Mouse (Mus musculus) embryonic stem cell, embryonic (primary cell): ENCODE data around the gene Gm48551.

Source experiments
- CTCF ChIA-PET, 4 experiments: fragments of 300-600 bp in 2 of 4; fragments of 350-600 bp in 2 of 4; sonication (Branson Sonifier 250); formaldehyde crosslinking; loops; one replicate each; lab custom pipeline; 2022; ENCODE audit warnings: inconsistent platforms in 2 of 4; lab: Charles Lee
- POLR2A ChIA-PET, 4 experiments: fragments of 300-600 bp in 2 of 4; fragments of 350-600 bp in 2 of 4; sonication (Branson Sonifier 250); formaldehyde crosslinking; loops; one replicate each; lab custom pipeline; 2022; ENCODE audit warnings: antibody characterized with exemption in 4 of 4, inconsistent platforms in 1 of 4; lab: Charles Lee

The Gm48551 gene

DNA sequence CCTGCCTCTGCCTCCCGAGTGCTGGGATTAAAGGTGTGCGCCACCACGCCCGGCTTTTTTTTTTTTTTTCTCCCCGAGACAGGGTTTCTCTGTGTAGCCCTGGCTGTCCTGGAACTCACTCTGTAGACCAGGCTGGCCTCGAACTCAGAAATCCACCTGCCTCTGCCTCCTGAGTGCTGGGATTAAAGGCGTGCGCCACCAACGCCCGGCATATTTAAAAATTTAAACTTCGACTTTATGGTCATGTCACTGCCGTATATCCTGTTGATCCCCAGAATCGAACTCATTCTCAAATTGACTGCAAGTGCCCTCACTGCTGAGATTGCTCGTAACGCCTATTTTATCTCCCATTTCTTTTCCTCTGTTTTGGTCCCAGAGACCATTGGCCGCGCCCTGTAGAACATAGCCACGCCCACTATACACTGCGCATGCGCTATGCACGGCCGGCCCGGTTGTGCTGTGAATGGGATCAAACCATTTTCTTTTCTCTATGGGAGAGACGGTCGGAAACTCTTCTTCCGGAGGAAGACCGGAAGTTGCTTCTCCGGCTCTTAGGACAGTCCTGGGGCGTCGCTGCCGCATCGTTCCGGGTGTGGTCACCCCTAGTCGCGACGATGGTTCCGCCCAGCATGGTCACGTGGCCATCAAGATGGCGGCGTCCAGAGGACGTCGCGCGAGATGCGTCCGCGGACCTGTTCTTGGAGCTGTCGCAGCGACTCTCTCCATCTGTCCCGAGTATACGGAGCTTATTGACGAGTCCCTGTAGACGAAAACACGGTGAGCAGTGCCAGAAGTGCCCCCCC is at the start of gene Gm48551, which contains the start of gene Dohh:
Gene Gm48551 (plus strand): TSS at position 665 of the 803 bp plus-strand sequence.
Gene Dohh (plus strand): TSS at position 627 of the 803 bp plus-strand sequence.
- ChIA-PET POLR2A (interaction anchor here (0.6 to 3.4 kb wide), 57 partner anchors 9 to 942 kb away, joined by 3 to 21 read pairs (median 3); partner anchors contain the start of genes 4930404N11Rik (in 3 of the 4), Cactin (in 3 of the 4), Eef2 (in 2 of the 4) and Pip5k1c (in 2 of the 4)), CTCF (interaction anchor here (0.6 to 1.7 kb wide), 14 partner anchors 9 to 168 kb away, joined by 3 to 8 read pairs (median 4); partner anchors contain the start of genes Smim24 (in 2 of the 4) and Tjp3 (in 1 of the 4))

DNA sequence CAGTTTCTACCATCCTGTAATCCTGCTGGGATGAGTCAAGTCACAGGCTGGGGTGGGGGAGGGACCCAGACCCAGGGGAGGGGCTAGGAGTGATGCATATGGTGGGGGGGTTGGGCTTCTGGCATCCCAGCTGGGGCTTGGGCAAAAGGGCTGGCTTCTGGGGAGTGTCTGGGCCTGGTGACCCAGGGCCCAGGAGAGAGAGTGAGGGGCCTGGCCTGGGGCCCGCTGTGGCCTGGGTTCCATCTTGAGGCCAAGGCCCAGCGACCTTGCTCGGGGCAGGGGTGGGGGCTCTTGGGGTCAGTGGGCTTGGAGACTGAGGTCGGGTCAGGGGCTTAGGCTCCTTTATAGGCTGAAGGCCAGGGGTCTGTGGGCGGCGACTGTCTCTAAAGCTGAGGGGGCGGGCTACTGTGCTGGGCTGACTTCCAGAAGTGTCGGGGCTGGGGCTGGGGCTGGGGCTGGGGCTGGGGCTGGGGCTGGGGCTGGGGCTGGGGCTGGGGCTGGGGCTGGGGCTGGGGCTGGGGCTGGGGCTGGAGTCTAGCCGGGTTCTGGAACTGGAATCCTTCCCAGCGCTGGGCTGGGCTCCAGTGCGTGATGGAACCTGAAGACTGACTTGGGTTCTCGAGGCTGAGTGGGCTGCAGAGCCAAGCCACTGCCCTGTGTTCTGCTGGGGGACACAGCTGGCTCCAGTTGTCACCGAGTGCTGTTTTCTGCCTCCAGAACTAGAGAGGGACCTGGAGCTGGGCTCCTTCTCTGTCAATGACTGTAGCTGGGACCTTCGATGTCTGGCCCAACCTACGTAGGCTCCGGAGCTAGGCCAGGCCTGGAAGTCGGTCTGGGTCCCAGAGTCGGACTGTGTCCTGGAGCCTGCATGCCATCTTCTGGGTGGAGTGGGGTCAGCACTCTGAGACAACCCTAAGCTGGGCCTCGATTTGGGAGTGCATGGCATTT is 48.6 kb upstream of the Gm48551 start:
- ChIA-PET POLR2A (interaction anchor here in 3 of 4 experiments (0.5 to 5.1 kb wide), 23 partner anchors 9 to 671 kb away, joined by 3 to 38 read pairs (median 4); partner anchors contain the start of genes Cactin (in 3 of the 3), Eef2 (in 1 of the 3), Pip5k1c (in 1 of the 3) and Tjp3 (in 1 of the 3)), CTCF (interaction anchor here (0.5 to 3.4 kb wide), 18 partner anchors 11 to 488 kb away, joined by 3 to 29 read pairs (median 4); partner anchors contain the start of genes Pip5k1c (in 2 of the 4), Tjp3 (in 2 of the 4), Atcay (in 1 of the 4) and Cactin (in 1 of the 4))

DNA sequence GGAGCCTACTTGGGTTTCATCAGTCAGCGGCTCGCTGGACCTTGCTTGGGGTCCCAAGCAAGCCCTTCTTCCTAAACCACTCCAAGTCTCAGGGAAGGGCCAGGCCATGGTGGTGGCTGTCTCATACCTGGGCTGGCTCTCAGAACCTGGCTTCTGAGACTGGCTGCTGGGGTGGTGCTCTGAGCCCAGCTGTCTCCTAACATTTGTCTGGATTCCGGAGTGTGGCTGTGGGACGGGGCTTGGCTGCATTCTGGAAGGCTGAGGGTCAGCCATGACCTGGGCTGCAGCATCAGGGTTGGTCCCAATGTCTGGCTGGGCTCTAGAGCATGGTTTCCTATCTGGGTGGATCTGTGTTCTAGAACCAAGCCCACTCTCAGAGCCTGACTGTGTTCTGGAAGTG is 47.7 kb upstream of the Gm48551 start:
- POLR2A ChIA-PET, result interaction anchor here in 3 of 4 experiments (0.6 to 5.1 kb wide), 16 partner anchors 9 to 230 kb away, joined by 3 to 38 read pairs (median 4); partner anchors contain the start of genes Cactin (in 2 of the 3) and Pip5k1c (in 2 of the 3)
- CTCF ChIA-PET, result interaction anchor here (0.5 to 3.4 kb wide), 11 partner anchors 32 to 489 kb away, joined by 3 to 29 read pairs (median 5); partner anchors contain the start of genes Tjp3 (in 2 of the 4), Atcay (in 1 of the 4) and Pip5k1c (in 1 of the 4)

DNA sequence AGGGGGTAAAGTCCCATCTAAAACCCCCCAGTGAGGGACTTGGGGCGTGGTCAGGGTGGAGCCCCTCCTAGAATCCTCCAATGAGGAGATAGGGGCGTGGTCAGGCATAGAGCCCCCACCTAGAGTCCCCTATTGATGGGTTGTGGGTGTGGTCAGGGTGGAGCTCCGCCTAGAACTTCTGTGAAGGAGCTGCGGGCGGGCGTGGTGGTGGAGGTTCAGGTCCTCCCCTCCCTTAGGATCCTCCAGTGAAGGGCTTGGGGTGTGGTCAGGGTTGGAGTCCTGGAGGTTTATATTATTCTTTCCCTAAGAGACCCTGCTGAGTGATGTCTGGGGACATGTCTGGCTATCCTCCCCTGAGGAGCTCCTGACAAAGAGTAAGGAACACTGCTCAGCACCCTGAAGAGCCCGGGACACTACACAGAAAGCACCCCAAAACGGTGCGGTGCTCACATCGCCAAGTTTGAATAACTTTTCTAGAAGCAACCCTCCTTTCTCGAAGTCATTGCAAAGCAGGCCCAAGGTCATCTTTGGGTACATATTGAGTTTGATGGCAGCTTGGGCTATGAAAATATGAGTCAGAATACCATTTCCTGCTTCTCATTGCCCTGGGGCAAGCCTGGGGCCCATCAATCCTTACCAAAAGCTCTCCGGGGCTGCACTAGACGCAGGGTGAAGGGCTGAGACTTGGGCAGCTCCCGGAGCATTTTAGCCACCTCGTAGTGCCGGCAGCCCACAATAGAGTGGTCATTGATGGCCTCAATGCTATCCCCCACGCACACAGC is 43.5 kb upstream of the Gm48551 start:
- CTCF ChIA-PET, result interaction anchor here (0.5 to 7.4 kb wide), 50 partner anchors 9 to 264 kb away, joined by 3 to 155 read pairs (median 4); partner anchors contain the start of genes Cactin (in 2 of the 4), Hmg20b (in 2 of the 4), Pip5k1c (in 2 of the 4) and Atcay (in 1 of the 4)

DNA sequence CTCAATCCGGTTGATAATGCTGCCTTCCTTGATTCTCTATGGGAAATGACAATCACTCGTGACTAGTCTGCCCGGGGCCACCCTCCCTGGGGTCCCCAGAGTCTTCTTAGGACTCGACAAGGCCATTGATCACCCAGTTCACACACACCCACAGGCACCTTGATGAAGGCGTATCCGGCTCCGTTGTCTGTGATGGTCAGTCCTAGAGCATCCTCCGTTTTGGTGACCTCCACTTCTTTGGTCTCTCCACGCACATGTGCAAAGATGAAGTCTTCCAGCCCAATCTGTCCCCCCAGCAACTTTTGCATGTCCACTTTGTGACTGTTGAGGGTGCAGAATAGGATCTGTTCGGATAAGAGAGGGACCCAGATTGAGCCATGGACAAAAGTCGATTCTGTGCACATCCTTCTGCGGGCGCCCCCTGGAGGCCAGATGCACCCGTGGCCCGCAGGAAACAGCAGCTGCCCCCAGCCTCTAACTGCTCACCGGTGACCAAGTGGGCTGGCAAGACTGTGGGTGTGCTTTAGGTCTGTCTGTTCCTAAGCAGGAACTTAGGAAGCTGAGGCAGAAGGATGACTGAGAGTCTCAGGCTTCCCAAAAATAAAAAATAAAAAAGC is 42.8 kb upstream of the Gm48551 start:
- CTCF ChIA-PET, result interaction anchor here (0.5 to 7.4 kb wide), 52 partner anchors 10 to 1354 kb away, joined by 3 to 155 read pairs (median 4); partner anchors contain the start of genes Cactin (in 2 of the 4), Pip5k1c (in 2 of the 4), Tjp3 (in 2 of the 4) and Atcay (in 1 of the 4)
- POLR2A ChIA-PET, result interaction anchor here in 3 of 4 experiments (0.5 to 3.7 kb wide), 39 partner anchors 9 to 666 kb away, joined by 3 to 32 read pairs (median 5); partner anchors contain the start of genes Cactin (in 3 of the 3), Pip5k1c (in 3 of the 3), 4930404N11Rik (in 1 of the 3) and Aes (in 1 of the 3)

More for the DNA sequence above, 43.5 kb upstream of the Gm48551 start:
- POLR2A ChIA-PET, result interaction anchor here in 3 of 4 experiments (0.5 to 3.7 kb wide), 42 partner anchors 10 to 665 kb away, joined by 3 to 32 read pairs (median 4); partner anchors contain the start of genes Cactin (in 3 of the 3), Hmg20b (in 2 of the 3), Pip5k1c (in 2 of the 3) and 4930404N11Rik (in 1 of the 3)

- ChIA-PET POLR2A (interaction anchor here (0.6 to 3.7 kb wide), 18 partner anchors 8 to 1175 kb away, joined by 3 to 21 read pairs (median 4); partner anchors contain the start of genes Pip5k1c (in 2 of the 4), 4930404N11Rik (in 1 of the 4), Cactin (in 1 of the 4) and Eef2 (in 1 of the 4)), CTCF (interaction anchor here (0.5 to 7.4 kb wide), 24 partner anchors 9 to 228 kb away, joined by 3 to 155 read pairs (median 4); partner anchors contain the start of genes Tjp3 (in 2 of the 4), Atcay (in 1 of the 4), Cactin (in 1 of the 4) and Pip5k1c (in 1 of the 4))
Measured at GRCm38 (mm10) chr10:81342686-81343505, 41.4 kb upstream of the Gm48551 start, which contains the start of gene Gipc3. Gipc3 (minus strand) TSS chr10:81343266.

DNA sequence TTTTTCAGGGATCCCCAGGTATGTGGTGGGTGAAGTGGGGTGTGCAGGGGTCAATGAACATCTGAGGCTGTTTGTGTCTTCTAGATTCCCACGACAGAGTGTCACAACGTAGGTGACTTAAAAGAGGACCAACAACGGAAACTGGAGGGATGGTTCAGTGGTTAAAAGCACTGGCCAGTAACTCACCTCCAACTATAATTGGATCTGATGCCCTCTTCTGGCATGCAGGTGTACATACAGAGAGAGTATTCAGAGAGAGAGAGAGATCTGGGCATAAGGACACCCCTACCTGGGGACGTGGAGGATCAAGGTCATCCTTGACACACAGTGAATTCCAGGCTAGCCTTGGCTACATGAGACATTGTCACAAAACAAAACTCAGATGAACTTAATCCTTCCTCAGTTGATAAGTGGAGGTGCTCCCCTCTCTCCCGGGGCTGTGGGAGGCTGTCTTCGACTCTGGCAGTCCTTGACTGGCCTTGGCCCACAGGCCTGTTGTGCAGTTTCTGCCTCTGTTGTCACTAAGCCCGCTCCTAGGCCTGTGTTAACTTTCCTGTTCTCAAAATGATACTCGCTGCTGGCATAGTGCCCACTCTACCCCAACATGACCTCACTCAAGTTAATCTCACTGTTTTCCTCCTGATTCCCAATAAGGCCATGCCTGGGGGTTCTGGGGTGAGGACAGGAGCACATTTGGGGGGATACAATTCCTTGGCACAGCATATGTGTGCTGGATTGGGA is 39.7 kb upstream of the Gm48551 start:
- ChIA-PET CTCF (interaction anchor here in 1 of 4 experiments (7.4 kb wide), 1 partner anchor 54 kb away, joined by 155 read pairs; the partner anchor contains the start of genes Pip5k1c and Tjp3), POLR2A (no interaction called here)

DNA sequence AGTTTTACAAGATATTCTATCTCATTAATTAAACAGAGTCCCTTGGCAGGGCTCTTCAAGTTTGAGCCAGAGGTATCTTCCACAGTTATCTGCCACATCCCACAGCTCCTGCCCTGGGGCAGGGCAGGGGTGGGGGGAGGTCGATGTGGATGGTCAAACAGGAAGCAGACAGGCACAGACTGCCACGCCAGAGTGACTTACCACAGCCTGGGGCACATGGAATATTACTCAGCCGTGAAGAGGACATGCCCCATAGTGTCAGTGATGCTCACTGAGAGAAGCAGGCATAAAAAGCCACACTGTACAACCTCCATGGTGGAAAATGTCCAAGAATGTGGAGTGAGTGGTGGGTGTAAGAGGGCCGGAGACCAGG is 39.1 kb upstream of the Gm48551 start:
- CTCF ChIA-PET, result no interaction called here

GRCm38 (mm10) chr10:81346453-81347067 is 37.7 kb upstream of the Gm48551 start:
- POLR2A ChIA-PET, result interaction anchor here (0.5 to 2.5 kb wide), 58 partner anchors 8 to 795 kb away, joined by 3 to 15 read pairs (median 4); partner anchors contain the start of genes Cactin (in 3 of the 4), Fzr1 (in 3 of the 4), Pip5k1c (in 3 of the 4) and Dohh (in 1 of the 4)

More for the DNA sequence above, 39.1 kb upstream of the Gm48551 start:
- POLR2A ChIA-PET, result no interaction called here

DNA sequence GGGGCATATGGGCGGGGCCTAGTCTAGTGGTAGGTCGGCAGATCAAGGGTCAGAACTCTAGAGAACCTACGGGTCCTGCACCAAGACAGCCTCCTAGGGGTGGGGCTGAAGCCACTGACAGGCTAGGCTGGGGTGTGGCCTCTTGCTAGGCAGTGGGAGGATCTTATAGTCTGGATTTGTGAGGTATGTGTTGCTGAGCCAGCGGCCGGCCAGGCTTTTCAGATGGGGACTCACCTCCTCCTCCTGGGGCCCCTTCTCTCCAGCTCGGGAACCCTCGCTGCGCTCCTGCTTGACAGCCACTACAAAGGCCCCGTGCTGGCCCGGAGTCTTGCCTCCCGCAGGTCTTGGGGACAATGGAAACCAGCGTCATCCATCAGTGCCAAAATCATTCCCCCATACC is 35.1 kb upstream of the Gm48551 start:
- ChIA-PET POLR2A (interaction anchor here in 1 of 4 experiments (1.3 kb wide), 1 partner anchor 177 kb away, joined by 3 read pairs; no protein-coding TSS in a partner anchor), CTCF (no interaction called here)

More at GRCm38 (mm10) chr10:81346453-81347067, 37.7 kb upstream of the Gm48551 start:
- CTCF ChIA-PET, result interaction anchor here (0.5 to 2.2 kb wide), 27 partner anchors 8 to 923 kb away, joined by 3 to 29 read pairs (median 4); partner anchors contain the start of genes Pip5k1c (in 2 of the 4), Abhd17a (in 1 of the 4), Cactin (in 1 of the 4) and Fzr1 (in 1 of the 4)

GRCm38 (mm10) chr10:81349961-81350350 is 34.3 kb upstream of the Gm48551 start:
- ChIA-PET POLR2A (interaction anchor here in 3 of 4 experiments (0.5 to 1.7 kb wide), 27 partner anchors 9 to 479 kb away, joined by 3 to 15 read pairs (median 4); partner anchors contain the start of genes Cactin (in 2 of the 3), Fzr1 (in 2 of the 3), Pip5k1c (in 2 of the 3) and 4930404N11Rik (in 1 of the 3)), CTCF (interaction anchor here (0.5 to 2.4 kb wide), 44 partner anchors 10 to 388 kb away, joined by 3 to 29 read pairs (median 5); partner anchors contain the start of genes Pip5k1c (in 4 of the 4), Cactin (in 2 of the 4), Tjp3 (in 2 of the 4) and Fzr1 (in 1 of the 4))

DNA sequence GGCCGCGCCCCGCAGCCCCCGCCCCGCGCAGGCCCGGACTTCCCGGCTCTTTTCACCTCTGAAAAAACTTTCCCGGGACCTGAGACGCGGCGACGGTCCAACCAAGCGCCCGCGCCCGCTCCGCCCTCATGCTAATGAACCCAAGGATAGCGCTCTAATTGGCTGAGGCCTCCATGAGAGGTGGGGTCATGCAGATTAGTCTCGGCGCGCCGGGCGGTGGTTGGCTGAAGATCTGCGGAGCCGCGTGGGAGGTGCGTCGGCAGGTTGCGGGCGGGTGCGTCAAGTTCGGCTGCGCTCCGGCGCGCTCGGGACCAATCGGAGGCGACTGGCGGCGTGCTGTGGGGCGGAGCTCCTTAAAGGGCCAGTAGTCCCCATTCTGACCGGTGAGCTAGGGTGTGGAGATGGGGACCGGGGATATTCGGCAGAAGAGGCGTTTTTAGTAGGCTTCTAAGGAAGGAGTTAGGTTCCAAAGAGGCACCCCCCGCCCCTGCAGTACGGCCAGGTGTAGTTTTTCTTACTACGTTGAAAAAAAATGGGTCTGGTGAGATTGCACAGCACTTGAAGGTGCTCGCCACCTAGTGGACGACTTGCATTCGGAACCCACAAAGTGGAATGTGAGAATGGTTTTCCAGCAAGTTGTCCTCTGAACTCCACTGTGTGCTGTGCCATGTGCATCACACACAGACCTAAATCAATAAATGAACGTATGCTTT is 33.8 kb upstream of the Gm48551 start, which contains the start of gene Hmg20b:
Gene Hmg20b (minus strand): TSS at position 130 of the 713 bp plus-strand sequence.
- POLR2A ChIA-PET, result interaction anchor here in 3 of 4 experiments (0.5 to 2.1 kb wide), 29 partner anchors 10 to 479 kb away, joined by 3 to 15 read pairs (median 4); partner anchors contain the start of genes Cactin (in 2 of the 3), Fzr1 (in 2 of the 3), Pip5k1c (in 2 of the 3) and 4930404N11Rik (in 1 of the 3)

More for the DNA sequence above, 33.8 kb upstream of the Gm48551 start, which contains the start of gene Hmg20b:
- CTCF ChIA-PET, result interaction anchor here (0.5 to 2.4 kb wide), 47 partner anchors 10 to 389 kb away, joined by 3 to 29 read pairs (median 5); partner anchors contain the start of genes Pip5k1c (in 4 of the 4), Cactin (in 2 of the 4), Tjp3 (in 2 of the 4) and Fzr1 (in 1 of the 4)
